Mouse (Mus musculus) frontal cortex, postnatal 14 days (tissue): ENCODE measurements around the gene H2-T24.
"Not testable (repeated sequence)": the region's sequence is repeated elsewhere in the genome, so short reads cannot be mapped to it uniquely, and the experiment has no call there.

Experiments
- DNase-seq, 2 experiments: peaks; one replicate each; pipeline ENCODE4 v3.0.0; 2022; ENCODE audit warnings: low spot score in 2 of 2

Gene H2-T24

DNA sequence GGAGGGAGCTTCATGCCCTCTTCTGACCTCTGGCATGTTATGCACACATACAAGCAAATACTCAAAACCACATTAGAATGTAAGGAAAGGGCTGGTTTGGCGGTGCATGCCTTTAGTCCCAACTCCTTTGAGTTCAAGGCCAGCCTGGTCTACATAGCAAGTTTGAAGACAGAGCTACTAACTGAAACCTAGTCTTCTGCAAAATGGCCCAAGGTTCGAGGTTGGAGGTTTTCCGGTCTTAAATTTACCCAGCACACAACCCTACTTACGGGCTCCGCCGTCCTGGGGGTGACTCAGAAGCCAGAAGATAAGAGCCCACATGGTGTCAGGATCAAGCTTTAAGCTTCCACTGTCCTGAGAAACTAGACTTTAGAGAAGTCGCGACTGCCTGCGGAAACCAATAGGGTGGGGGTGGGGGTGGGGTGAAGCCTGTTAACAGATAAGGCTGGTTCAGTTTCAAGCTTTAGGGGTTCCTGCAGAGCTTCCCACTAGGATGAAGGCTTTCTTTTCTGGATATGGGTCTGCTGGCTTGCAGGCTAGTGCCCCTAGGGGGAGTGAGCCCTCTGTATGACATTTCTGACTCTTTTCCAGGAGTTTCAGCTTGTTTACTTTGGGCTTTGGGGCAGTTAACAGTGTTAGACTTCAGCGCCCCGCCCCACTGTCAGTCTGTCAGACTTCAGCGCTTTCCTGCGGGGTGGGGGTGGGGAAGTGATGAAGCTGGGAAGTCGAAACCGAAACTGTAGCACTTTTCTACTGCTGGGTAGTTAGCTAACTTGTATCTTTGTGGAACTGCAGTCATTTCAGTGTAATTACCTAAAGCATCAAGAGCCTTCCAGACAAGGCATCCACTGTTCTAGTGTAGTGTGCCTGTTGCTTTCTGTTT lies at the start of gene H2-T24:
Gene H2-T24, minus strand, starts transcription at position 370 of the 883 bp plus-strand sequence.
- peak in 1 of 2 experiments; percentile 32 for DNase-seq

DNA sequence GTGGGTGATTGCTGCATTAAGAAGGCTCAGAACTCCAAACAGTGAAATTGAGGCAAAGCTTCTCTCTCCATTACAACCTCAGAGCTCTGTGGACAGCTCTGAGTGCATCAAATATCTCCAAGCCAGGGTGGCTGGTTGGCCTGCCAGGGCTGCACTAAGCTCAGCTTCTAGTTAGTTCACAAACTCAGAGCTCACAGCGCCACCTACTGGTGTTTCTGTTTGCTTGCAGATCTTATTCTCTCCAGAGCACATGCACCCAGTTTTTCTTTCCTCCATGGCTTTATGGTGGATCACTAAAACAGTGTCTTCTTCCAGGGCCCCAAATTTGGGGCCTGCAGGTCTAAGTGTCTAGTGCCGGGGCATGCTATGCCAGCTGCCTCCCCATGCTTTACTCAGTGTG lies 40.5 kb upstream of the H2-T24 start:
- DNase-seq = peak; percentile 48 to 81

DNA sequence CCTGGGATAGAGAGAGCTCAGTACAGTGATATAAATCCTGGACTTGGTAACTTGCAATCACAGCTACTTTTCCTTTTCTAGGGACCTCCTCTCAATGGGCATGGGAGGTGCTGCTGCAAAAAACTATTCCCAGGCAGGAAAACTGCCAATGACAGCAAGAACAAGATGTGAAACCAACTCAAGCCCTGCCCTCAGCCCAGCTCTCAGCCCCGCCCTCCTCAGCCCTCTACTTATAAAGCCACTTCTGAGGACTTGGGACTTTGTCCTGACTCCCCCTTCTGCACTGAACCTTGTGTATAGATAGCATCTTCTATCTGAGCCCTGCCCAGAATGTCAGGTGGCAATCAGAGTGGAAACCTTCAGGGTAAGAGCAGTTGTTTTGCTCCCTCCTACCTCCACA lies 38.0 kb upstream of the H2-T24 start, which contains the start of gene Gm11127:
Gene Gm11127, minus strand, starts transcription at position 10 of the 400 bp plus-strand sequence.
- DNase-seq = not testable (repeated sequence)

DNA sequence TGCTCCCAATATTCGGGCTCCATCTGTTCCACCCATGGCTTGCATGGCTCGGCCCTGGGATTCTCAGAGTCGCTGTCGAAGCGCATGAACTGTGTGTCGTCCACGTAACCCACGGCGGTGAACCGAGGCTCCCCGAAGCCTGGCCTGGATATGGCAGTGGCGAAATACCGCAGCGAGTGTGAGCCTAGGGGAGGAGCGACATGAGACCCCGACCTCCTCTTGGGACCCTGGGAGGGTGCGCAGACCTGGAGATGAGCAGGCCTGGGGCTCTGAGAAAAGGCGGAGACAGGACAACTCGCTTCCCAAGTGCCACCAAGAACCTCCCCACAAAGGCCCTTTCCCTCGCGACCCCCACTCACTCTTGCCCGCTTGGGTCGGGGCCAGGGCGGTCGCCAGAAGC lies 37.6 kb upstream of the H2-T24 start:
- DNase-seq = not testable (repeated sequence)

DNA sequence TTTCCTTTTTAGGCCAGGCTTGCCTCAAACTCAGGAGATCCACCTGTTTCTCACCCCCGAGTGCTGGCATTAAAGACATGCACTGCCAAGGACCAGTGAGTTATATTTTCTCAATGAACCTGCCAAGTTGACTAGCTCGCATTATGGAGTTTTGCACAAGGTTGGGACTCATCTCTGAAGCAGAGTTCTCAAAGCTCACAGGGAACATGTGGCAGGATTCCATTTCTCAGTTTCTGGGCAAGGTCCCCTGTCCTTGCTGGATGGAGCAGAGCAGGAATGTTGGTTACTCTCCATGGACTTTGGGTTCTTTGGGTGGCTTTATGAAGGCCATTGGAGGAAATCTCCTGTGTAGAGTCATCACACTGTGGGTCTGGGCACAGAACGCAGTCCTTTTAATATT lies 22.9 kb upstream of the H2-T24 start:
- no peak for DNase-seq

DNA sequence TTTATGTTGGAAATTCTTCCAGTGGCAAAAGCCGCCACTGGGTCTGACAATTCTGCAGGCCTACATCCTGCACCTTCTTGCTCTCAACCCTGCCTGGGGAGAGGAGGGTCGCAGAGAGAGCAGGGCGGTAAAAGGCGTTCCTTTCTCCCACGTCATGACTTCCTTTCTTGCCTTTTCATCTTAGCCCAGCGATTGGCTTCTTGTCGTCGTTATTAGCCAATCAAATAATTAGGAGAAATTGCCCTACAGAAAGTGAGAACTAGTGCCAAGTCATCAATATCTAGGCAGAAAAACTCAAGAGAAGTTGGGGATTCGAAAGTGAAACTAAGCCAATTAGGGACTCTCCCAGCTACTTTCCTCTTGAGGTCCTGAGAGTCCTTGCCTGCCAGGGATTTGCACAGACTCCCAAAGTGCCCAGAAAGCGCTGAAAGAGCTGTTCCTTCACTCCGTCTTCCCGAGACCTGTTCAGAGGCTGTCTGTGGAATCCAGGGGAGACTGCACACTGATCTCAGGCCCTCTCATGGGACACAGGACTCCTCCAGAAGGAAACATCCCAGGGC lies 22.3 kb upstream of the H2-T24 start, which contains the start of the genes H2-T22 and Gm6034:
Gene H2-T22, minus strand, starts transcription at position 138 of the 560 bp plus-strand sequence.
Gene Gm6034, plus strand, starts transcription at position 352 of the 560 bp plus-strand sequence.
- peak; percentile 35 to 46 for DNase-seq

DNA sequence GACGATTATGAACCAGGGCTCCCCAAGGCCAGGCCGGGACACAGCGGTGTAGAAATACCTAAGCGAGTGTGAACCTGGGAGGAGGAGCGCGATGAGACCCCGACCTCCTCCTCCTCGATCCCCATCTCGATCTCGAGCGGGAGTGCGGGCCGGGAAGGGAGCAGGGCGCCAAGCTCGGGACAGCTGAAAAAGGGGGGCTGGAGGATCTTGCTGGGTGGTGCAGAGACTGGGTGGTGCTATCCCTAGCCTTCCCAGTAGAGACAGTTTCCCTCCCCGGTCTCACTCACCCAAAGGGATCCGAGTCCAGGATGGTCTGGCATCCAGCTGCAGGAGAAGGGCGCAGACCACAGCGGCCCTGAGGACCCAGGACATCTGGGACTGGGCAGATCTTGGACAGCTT lies 21.7 kb upstream of the H2-T24 start:
- DNase-seq = not testable (repeated sequence)

DNA sequence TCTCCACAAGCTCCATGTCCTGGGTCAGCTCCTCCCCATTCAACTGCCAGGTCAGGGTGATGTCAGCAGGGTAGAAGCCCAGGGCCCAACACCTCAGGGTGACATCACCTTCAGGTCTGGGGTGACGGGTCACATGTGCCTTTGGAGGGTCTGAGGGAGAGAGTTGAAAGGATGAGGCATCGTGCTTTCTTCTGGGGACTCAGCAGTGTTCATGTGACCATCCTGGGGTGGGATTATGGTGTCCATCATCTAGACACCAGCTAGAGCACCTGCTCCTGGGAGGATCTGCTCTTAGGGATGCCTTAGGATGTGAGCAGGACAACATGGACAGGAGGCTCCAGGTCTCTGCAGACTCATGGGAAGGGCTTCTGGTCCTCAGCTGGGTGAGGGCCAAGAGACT lies 20.2 kb upstream of the H2-T24 start:
- DNase-seq = not testable (repeated sequence)

DNA sequence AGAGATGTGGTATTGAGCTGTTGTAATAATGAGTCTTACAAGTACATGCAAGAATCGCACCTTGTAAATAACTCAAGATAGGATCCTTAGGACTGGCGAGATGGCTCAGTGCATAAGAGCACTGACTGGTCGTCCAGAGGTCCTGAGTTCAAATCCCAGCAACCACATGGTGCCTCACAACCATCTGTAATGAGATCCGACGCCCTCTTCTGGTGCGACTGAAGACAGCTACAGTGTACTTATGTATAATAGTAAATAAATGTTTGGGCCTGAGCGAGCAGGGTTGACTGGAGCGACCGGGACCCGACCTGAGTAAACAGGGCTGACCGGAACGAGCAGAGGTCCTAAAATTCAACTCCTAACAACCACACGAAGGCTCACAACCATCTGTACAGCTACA lies 15.8 kb upstream of the H2-T24 start:
- DNase-seq = not testable (repeated sequence)

DNA sequence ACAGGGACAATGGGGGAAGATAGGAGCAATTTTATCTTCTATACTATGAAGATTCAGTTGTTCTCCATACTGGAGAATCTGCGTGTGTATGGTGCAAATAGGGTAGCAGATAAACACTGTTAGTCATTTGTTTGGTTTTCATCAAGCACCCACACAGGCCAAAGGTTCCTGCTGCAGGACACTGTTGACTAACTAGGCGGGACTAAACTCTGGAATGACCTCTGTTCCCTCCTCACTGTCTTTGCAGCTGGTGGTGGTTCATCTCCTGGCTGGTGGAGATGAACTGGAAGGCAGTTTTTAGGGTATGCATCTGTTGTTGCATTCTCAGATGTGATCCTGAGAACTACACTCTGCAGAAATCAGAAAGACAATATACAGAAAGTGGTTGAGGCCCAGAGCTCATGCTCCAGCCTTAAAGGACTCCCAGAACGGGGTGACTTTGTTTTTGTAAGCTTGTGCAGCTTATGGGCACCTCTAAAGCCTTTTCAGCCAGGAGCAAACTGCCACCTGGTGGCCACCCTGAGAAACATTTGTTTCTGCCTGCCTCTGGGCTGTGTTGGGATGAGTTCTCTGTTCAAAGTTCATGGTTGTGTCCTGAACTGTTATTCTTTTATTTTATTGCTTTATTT lies 14.8 kb upstream of the H2-T24 start:
- DNase-seq = peak in 1 of 2 experiments; percentile 46

DNA sequence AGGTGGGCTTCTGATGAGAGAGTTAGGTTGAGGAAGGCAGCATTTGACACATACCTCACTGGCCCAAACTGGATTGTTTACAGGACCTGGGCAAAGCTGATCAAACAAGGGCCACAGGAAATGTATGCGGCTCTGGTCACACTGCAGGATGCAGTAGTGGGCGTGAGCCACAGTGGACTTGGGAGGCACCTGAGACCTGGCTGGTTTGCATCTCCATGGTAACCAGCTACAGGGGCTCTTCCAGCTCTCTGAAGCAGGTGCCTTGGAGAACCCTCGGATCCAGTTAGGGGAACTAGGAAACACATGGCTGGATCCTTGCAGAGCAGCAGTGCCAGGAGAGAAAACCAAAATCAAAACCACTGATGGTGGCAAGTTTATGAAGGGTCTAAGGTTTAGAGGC lies 14.2 kb upstream of the H2-T24 start:
- DNase-seq = not testable (repeated sequence)

DNA sequence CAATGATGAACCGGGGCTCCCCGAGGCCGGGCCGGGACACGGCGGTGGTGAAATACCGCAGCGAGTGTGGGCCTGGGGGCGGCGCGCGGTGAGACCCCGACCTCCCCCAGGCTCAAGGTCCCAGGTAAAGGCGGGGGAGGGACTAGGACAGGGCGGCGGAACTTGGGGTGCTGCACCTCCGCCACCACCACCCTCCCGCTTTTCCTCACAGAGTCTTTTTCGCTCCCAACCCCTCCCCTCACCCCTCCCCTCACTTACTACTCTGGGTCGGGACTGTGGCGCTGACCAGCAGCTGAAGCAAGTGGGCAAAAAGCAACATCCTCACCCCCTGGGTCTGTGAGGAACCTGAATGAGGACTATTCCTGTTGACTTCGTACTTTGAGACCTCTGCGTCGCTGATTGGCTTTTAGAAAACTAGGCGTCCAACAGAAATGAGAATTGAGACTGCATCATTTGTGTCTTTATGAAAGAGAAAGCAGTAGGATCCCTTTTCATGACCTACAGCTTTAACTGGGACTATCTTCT lies 12.1 kb upstream of the H2-T24 start, which contains the start of gene H2-T23:
Gene H2-T23, minus strand, starts transcription at position 505 of the 525 bp plus-strand sequence.
- not testable (repeated sequence) for DNase-seq

DNA sequence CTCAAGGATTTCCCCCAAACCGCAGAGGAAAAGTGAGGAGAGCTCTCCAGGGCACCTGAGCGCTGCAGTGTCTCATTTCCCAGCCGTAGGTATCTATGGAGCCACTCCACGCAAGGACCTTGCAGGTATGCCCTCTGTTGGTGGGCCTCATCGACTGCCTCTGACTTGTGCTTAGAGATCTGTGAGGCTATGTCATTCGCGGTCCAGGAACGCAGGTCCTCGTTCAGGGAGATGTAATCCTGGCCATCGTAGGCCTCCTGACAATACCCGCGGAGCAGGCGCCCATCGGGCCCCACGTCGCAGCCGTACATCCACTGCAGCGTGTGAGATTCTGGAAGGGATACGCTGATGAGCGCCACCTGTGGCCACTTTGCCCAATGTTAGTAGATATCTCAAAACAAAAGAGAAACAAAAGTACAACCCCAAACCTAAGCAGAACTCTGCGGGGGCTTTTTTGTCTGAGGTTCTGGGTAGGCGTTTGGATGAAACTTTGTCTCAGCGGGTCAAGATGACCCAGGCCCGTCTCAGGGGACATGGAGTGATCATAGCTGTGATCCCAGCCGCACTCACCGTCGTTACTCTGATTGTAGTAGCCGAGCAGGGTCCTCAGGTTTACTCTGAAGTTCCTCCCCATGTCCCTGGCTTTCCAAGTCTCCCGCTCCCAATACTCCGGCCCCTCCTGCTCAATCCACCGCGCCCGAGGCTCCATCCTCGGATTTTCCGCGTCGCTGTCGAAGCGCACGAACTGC lies 11.4 kb upstream of the H2-T24 start:
- DNase-seq = peak in 1 of 2 experiments; percentile 38

DNA sequence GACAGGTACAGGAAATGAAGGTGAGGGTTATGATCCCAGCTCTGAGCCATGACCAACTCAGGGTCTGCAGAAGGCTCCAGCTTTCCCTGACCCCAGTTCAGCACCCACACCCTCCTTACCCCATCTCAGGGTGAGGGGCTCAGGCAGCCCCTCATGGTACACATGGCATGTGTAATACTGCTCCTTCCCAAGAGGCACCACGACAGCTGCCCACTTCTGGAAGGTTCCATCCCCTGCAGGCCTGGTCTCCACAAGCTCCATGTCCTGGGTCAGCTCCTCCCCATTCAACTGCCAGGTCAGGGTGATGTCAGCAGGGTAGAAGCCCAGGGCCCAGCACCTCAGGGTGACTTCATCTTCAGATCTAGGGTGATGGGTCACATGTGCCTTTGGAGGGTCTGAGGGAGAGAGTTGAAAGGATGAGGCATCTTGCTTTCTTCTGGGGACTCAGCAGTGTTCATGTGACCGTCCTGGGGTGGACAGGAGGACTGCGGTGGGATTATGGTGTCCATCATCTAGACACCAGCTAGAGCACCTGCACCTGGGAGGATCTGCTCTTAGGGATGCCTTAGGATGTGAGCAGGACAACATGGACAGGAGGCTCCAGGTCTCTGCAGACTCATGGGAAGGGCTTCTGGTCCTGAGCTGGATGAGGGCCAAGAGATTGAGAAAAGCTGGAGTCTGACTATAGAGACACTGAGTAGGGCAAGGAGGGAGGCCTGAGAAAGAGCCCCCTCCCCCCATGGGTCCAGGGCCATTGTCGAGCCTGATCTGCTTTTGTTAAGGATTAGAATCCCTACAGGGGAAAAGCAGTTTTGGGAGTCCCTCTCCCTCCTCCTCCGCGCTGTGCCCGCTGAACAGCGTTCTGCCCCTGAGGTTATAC lies 10.6 kb upstream of the H2-T24 start:
- DNase-seq = not testable (repeated sequence)

DNA sequence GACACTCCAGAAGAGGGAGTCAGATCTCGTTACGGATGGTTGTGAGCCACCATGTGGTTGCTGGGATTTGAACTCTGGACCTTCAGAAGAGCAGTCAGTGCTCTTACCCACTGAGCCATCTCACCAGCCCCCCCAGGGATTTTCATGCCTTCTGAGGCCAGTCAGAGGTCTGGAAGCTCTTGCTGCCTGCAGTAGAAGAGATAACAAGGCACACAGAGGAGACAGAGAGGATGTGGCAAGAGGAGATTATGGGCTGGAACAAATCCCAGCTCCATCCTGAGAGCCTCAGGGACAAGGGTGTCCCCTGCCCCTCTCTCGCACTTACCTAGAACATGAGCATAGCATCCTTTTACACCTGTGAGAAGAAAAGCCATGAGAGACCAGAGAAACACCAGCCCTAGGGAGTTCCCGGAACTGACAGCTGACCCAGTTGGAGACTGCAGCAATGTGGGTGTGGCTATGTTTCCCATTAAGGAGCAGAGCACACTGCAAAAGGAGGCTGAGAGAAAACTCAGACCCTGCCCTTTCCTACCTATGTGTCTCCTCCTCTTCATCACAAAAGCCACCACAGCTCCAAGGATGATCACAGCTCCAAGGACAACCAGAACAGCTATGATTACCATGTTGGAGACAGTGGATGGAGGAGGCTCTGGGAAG lies 9.8 kb upstream of the H2-T24 start:
- DNase-seq = not testable (repeated sequence)

DNA sequence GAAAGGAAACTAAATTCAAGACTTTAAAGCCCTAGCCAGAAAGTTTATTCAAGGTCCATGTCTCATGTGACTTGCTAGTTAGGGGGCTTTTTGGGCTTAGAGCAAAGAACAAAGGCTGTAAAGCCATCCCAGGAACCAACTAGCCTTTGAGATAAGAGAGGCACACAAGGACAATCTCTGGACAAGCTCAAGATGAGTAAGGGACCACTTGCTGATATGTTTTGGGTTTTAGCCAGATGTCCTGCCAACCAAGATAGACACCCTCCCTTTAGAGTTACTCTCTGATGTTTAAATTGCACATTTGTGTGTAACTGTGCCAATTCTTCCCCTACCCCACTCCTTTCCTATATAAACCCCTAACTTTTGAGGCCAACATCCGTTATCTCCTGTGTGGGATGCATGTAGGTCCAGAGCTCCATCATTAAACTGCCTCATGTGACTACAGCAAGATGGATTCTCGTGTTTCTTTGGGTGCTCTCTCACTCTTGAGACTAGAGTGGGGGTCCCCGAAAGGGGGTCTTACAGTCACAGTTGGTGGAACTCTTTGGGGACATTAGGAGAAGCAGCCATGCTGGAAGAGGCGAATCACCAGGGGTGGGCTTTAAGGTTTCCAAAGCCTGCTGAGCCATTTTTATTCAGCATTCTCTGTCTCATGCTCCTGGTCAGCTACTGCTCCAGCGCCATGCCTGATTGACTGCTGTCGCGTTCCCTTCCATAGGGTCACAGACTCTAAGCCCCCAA lies 8.7 kb upstream of the H2-T24 start:
- no peak for DNase-seq

DNA sequence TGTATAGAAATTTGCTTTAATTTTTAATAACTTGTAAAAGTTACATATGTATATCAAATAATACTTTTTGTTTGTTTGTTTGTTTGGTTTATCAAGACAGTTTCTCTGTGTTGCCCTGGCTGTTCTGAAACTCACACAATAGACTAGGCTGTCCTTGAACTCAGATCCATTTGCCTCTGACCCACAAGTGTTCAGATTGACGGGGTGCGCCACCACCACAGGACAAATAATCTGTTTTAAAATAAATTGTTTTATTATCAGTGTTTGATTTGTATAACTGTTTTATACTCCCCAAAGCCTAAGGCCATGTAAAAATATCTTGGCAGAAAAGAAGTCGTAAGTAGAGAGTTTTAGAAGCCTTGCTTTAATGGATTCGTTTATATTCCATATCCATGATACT lies 7.3 kb upstream of the H2-T24 start:
- DNase-seq = no peak

DNA sequence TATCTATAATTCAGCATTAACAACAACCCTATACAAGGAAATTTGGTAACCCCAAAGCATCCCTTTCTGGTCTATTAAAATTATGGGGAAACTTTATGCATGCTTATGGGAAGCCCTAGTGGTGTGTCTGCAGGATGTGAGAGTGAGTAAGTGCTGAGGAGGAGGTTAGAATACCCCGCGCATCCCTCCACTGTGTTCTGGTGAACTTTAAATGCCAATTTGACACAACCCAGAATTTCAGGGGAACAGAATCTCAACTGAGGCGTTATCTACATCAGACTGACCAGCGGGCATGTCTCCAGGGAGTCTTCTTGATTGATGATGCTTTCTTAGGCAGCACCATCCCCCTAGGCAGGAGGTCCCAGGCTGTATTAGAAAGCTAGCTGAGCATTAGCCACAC lies 5.5 kb upstream of the H2-T24 start:
- DNase-seq = no peak

DNA sequence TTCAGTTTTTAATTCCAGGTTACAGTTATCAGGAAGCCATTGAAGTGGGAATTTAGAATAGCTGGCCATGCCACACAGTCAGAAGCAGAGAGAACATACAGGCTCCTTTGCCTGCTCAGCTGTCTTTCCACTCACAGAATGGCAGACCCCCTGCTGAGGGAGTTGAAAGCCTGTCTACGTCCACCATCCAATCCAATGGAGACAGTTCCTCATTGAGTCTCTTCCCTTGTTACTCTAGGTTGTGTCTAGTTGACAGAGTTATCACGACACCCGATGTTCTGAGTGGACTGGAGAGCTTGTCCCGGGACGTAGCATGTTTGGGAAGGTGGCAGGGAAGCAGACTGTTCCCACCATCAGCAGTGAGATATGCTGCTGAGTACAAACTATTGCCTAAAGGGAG lies 4.8 kb upstream of the H2-T24 start:
- DNase-seq = no peak
